Mouse (Mus musculus) neural tube, embryonic 15.5 days (tissue): ENCODE results near the gene Olfm2. TPM values are rescaled to one million over a fixed set of nuclear protein-coding genes. Genes with fewer than 3 reads are reported as not detected.
A peak's percentile ranks its signal among the peaks of the same experiment; 100 is the strongest.

ENCODE experiments used
- ATAC-seq: fragments of 200-750 bp; cut with Nextera tagmentation; 2 replicates; pipeline ENCODE4 v1.8.0; 2017; ENCODE audit warnings: mild to moderate bottlenecking, moderate TSS enrichment, moderate library complexity; ENCODE audit not compliant: low FRiP score
- H3K27ac ChIP-seq: fragments of 300-500 bp; sonication (generic); replicated peaks from 2 replicates; pipeline ENCODE4 v1.5.1; 2015; ENCODE audit warnings: mild to moderate bottlenecking, inconsistent platforms
- H3K27me3 ChIP-seq: fragments of 300-500 bp; sonication (generic); replicated peaks from 2 replicates; pipeline ENCODE4 v1.6.1; 2015; ENCODE audit warnings: inconsistent platforms
- H3K36me3 ChIP-seq: fragments of 300-500 bp; sonication (generic); 2 replicates; pipeline ENCODE4 v1.6.1; 2015; ENCODE audit warnings: inconsistent platforms
- H3K4me1 ChIP-seq: fragments of 300-500 bp; sonication (generic); 2 replicates; pipeline ENCODE4 v1.6.1; 2015; ENCODE audit warnings: inconsistent platforms
- H3K4me2 ChIP-seq: fragments of 300-500 bp; sonication (generic); 2 replicates; pipeline ENCODE4 v1.6.1; 2015; ENCODE audit warnings: inconsistent platforms, mild to moderate bottlenecking, moderate library complexity
- H3K4me3 ChIP-seq: fragments of 300-500 bp; sonication (generic); replicated peaks from 2 replicates; pipeline ENCODE4 v1.5.1; 2015; ENCODE audit warnings: mild to moderate bottlenecking, inconsistent platforms
- H3K9ac ChIP-seq: fragments of 300-500 bp; sonication (generic); replicated peaks from 2 replicates; pipeline ENCODE4 v1.6.1; 2015; ENCODE audit warnings: mild to moderate bottlenecking, inconsistent platforms
- H3K9me3 ChIP-seq: fragments of 300-500 bp; sonication (generic); replicated peaks from 2 replicates; pipeline ENCODE4 v1.6.1; 2016; ENCODE audit warnings: inconsistent platforms
- WGBS: fragments of 180-500 bp; shearing (Covaris S2); methylation state at CpG from one replicate; pipeline ENCODE4 v1.1.7; 2015; ENCODE audit warnings: mixed read lengths; 5-methylcytosine and 5-hydroxymethylcytosine counted together
- polyA plus RNA-seq: library from polyadenylated mRNA; unstranded; fragments of >200 nt; fragmentation: Nextera tagmentation; extraction: Ambion mirVana; gene quantifications from 2 replicates; pipeline ENCODE4 v1.2.1, GENCODE M21; 2015

Gene Olfm2
- polyA plus RNA-seq, 1 experiment from 2014 or later: 224 TPM

DNA sequence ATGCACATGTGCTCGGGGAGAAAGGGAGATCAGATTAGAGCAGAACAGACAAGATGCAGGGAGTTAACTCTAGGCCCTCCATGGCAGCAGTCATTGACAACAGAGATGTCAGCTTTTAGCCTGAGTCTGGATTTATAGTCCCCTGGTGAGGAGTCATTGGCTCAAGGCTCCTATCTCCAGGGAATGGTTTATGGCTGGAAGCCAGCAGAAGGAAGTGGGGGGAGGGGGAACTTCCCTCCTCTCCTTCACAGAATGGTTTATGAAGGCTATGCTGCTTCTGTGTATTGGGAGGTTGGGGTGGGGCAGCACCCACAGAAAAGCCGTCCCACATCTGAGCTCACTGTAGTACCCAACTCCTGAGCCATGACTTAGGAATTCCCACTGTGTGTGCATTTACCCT lies 24.6 kb downstream of the Olfm2 start:
- 0 out of 2 replicates have a peak overlapping the region, but pooled peaks have one; percentile 25 for H3K27ac ChIP-seq
- H3K9ac ChIP-seq: no peak overlapping the region
- 10% methylated on average over 2 of the region's 2 CpGs for WGBS
- no peak overlapping the region for H3K4me3 ChIP-seq
- H3K4me2 ChIP-seq: no peak overlapping the region
- H3K36me3 ChIP-seq: no peaks in the 10 kb centered on the region
- no peaks in the 10 kb centered on the region for H3K9me3 ChIP-seq
- ATAC-seq: peak; percentile 45; the same call in 1 of the 2 replicates
- H3K4me1 ChIP-seq: peaks cover 32% of the 10 kb centered on the region
- no peaks in the 10 kb centered on the region for H3K27me3 ChIP-seq

DNA sequence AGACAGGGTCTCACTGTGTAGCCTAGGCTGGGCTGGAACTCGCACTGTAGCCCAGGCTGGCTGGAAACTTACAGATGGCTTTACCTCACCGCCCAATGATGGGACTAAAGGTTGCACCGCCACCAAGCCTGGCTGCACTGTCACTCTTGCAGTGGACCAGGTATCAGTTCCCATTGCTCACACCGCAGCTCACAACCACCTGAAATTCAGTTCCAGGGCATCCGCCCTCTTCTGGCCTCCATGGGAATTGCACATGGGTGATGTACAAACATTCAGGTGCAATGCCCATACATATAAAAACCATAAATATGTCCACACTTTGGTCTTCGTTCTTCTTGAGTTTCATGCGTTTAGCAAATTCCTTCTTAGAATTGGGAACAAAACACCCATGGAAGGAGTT lies 30.8 kb downstream of the Olfm2 start:
- Histone ChIP-seq H3K4me3 (no peak overlapping the region), H3K27me3 (no peaks in the 10 kb centered on the region), H3K9ac (no peak overlapping the region), H3K27ac (no peak overlapping the region), H3K36me3 (no peaks in the 10 kb centered on the region), H3K9me3 (no peaks in the 10 kb centered on the region), H3K4me1 (peaks cover 17% of the 10 kb centered on the region), H3K4me2 (no peak overlapping the region)
- 79% methylated on average over 7 of the region's 7 CpGs for WGBS
- ATAC-seq: no peak

DNA sequence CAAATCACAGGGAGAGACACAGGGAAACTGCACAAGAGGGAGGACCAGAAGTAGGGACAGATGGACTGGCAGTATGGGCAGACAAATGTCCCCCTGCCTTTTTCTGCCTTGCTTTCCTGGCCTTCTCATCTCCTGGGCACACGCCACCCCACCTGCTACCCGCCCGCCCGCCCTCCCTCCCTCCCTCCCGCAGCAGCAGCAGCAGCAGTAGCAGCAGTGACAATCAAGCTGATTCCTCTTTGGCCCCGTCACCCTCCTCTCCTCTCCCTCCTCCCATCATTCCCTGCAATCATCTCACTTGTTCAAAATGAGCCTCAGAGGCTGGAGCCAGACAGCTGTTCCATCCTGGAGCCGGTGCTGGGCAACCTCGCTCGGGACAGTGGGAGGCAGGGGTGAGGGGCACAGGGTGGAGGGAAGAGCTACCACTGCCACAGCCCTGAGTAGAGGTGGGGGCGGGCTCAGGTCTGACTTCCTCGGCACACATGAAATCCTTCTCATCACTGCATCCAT lies 32.6 kb downstream of the Olfm2 start:
- H3K4me3 ChIP-seq: no peak overlapping the region
- no peaks in the 10 kb centered on the region for H3K36me3 ChIP-seq
- H3K9me3 ChIP-seq: no peaks in the 10 kb centered on the region
- ATAC-seq: peak; percentile 66
- peaks cover 17% of the 10 kb centered on the region for H3K4me1 ChIP-seq
- H3K9ac ChIP-seq: no peak overlapping the region
- H3K27ac ChIP-seq: peak overlapping the region; percentile 75
- H3K4me2 ChIP-seq: no peak overlapping the region
- WGBS: 18% methylated on average over 7 of the region's 11 CpGs
- H3K27me3 ChIP-seq: no peaks in the 10 kb centered on the region

DNA sequence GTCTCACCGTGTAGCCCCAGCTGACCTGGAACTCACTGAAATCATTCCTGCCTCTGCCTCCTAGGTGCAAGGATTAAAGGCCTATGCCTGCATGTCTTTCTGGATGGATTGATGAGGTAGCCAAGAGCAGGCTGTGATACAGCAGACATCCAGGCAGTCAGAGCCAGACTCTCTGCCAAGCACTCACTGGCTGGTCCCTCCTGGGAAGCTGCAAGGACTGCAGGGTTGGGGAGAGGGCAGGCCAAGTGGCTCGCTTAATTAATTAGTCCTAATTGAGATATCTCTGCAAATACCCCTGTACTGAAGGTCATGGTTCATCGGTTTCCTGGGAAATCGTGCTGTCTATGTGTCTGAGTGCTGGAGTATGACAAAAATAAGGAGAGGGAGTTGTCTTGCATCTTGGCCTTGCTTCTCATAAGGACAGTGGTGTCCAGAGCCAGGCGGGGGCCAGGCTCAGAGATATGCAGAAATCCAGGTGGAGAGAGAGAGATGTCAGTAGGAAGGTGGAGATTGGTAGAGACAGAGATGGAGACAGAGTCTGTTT lies 33.1 kb downstream of the Olfm2 start:
- 0 out of 2 replicates have a peak, but pooled peaks cover 3% of the 10 kb centered on the region for H3K36me3 ChIP-seq
- peak; percentile 43; the same call in 1 of the 2 replicates for ATAC-seq
- WGBS: 53% methylated on average over 5 of the region's 5 CpGs
- H3K9me3 ChIP-seq: no peaks in the 10 kb centered on the region
- no peak overlapping the region for H3K4me3 ChIP-seq
- peak overlapping the region; percentile 75 for H3K27ac ChIP-seq
- no peak overlapping the region for H3K4me2 ChIP-seq
- H3K9ac ChIP-seq: no peak overlapping the region
- H3K4me1 ChIP-seq: peaks cover 17% of the 10 kb centered on the region
- H3K27me3 ChIP-seq: no peaks in the 10 kb centered on the region

DNA sequence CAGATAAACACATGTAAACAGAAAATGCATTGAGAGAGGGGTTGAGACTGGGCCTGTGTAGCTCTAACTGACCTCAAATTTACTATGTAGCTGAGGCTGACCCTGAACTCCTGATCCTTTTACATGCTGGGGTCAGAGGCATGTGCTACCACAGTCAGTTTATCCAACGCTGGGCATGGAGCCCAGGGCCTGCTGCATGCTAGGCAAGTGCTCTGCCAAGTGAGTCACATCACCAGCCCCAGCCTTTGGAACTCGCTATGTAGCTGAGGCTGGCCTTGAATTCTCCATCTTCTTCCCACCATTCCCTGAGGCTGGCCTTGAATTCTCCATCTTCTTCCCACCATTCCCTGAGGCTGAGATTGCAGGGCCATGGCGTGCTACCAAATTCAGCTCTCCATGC lies 35.7 kb downstream of the Olfm2 start:
- H3K4me1 ChIP-seq: peaks cover 17% of the 10 kb centered on the region
- H3K9ac ChIP-seq: no peak overlapping the region
- H3K4me3 ChIP-seq: no peak overlapping the region
- no peaks in the 10 kb centered on the region for H3K9me3 ChIP-seq
- no peak for ATAC-seq
- H3K27ac ChIP-seq: no peak overlapping the region
- no peaks in the 10 kb centered on the region for H3K27me3 ChIP-seq
- 0 out of 2 replicates have a peak, but pooled peaks cover 3% of the 10 kb centered on the region for H3K36me3 ChIP-seq
- 84% methylated on average over 3 of the region's 3 CpGs for WGBS
- no peak overlapping the region for H3K4me2 ChIP-seq

DNA sequence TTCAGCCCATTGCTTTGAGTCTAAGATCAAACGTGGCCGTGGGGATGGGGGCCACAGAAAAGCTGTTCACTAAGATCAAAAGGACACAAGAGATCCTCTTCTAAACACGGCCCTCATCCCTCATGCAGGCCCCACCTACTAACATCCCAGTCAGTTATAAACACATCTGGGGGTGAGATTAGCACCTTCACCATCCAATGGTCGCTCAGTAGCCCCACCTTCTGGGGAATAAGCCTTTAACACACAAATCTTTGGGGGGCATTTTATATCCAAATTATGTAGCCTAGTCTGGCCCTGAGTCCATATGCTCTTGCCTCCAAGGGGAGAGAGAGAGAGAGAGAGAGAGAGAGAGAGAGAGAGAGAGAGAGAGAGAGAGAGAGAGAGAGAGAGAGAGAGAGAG lies 40.2 kb downstream of the Olfm2 start:
- ATAC-seq: no peak
- Histone ChIP-seq H3K27me3 (no peaks in the 10 kb centered on the region), H3K4me1 (peaks cover 14% of the 10 kb centered on the region), H3K4me3 (no peak overlapping the region), H3K4me2 (no peak overlapping the region), H3K9ac (no peak overlapping the region), H3K36me3 (0 out of 2 replicates have a peak, but pooled peaks cover 3% of the 10 kb centered on the region), H3K27ac (no peak overlapping the region), H3K9me3 (no peaks in the 10 kb centered on the region)
- 42% methylated on average over 4 of the region's 4 CpGs for WGBS

DNA sequence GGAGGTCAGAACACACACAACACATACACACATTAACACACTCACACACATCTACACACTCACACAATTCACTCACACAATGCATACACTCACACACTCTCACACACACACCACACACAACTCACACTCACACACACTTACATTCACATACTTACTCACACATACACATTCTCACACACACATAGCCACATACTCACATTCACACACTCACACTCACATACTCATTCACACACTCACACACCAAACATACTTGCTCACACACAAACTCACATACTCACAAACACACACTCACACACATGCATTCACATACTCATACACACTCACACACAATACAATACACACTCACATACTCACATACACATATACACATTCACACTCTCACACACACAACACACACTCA lies 40.7 kb downstream of the Olfm2 start:
- ATAC-seq: no peak
- Histone ChIP-seq H3K9ac (no peak overlapping the region), H3K27ac (no peak overlapping the region), H3K4me1 (peaks cover 14% of the 10 kb centered on the region), H3K4me2 (no peak overlapping the region), H3K27me3 (no peaks in the 10 kb centered on the region), H3K9me3 (no peaks in the 10 kb centered on the region), H3K36me3 (0 out of 2 replicates have a peak, but pooled peaks cover 3% of the 10 kb centered on the region), H3K4me3 (no peak overlapping the region)

DNA sequence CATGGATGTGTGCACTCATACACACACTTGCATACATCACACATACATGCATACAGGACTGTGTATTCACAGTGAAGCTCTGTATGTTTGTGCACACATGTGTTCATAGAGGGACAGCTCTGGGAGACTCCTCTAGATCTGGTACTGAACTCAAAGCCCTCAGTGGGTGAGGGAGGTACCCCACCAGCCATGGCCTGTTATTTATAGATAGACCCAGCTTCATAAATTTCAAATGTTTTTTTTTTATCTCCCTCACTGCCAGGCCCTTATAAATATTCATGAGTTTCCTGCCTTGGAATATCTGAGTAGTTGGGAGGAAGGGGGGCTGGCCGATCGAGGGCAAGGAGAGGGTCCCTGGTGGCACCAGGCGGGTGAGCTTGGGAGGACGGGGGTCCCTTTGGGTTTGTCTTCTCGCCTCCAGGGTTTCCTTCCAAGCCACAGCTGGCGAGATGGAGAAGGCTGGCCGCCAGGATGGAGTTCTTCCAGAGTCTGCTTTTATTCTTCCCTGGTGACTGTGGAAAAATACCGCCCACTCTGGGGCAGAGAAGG lies 42.2 kb downstream of the Olfm2 start:
- H3K36me3 ChIP-seq: 0 out of 2 replicates have a peak, but pooled peaks cover 3% of the 10 kb centered on the region
- peak; percentile 49 for ATAC-seq
- H3K27me3 ChIP-seq: no peaks in the 10 kb centered on the region
- H3K9ac ChIP-seq: no peak overlapping the region
- no peak overlapping the region for H3K4me2 ChIP-seq
- peak overlapping the region; percentile 72 for H3K27ac ChIP-seq
- no peak overlapping the region for H3K4me3 ChIP-seq
- H3K4me1 ChIP-seq: peaks cover 14% of the 10 kb centered on the region
- 20% methylated on average over 8 of the region's 8 CpGs for WGBS
- no peaks in the 10 kb centered on the region for H3K9me3 ChIP-seq

DNA sequence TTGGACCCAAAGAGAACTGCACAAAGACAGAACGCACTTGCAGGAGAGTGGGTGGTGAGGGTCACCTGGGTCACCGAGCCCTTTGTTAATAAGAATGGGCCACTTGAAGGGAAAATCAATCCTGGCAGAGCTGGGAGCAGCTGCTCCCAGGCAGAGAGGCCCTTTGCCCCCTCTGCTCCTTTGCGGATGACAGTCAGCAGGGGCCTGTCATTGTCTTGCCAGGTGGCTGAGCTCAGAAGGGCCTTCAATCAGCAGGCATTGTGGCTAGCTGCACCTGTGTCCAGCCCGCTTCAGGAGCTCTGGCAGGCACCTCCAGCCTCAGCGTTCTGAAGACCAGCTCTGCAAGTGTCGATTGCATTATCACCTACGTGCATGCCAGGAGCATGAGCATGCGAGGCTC lies 48.7 kb downstream of the Olfm2 start:
- Histone ChIP-seq H3K9me3 (no peaks in the 10 kb centered on the region), H3K4me2 (no peak overlapping the region), H3K36me3 (no peaks in the 10 kb centered on the region), H3K27me3 (no peaks in the 10 kb centered on the region), H3K27ac (no peak overlapping the region), H3K4me3 (no peak overlapping the region), H3K9ac (no peak overlapping the region), H3K4me1 (peaks cover 29% of the 10 kb centered on the region)
- 13% methylated on average over 8 of the region's 8 CpGs for WGBS
- no peak for ATAC-seq

DNA sequence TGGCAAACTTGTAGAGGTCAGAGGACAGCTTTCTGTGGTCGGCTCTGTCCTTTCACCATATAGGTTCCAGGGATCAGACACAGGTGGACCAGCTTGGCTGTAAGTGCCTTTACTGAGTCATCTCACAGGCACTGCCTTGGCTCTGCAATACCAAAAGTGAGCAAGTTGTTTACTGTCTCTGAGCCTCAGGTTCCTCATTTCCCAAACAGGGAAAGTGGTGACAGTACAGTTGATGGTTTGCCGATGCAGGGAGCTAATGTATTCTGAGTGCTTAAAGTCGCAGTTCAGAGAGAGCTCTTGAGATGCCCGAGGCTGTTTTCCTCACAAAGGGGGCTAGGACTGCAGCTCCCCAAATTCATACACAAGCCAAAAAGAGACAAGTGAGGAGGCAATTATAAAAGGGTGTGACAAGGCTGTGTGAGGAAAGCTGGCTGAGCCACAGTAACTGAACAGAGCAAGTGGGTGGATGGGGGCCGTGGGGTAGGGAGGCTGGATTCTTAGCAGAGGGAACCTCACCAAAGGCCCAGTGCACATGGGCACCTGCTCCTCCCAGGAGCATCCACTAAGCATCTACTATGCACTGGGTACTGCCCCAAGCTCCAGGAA lies 49.9 kb downstream of the Olfm2 start:
- ATAC-seq: no peak

DNA sequence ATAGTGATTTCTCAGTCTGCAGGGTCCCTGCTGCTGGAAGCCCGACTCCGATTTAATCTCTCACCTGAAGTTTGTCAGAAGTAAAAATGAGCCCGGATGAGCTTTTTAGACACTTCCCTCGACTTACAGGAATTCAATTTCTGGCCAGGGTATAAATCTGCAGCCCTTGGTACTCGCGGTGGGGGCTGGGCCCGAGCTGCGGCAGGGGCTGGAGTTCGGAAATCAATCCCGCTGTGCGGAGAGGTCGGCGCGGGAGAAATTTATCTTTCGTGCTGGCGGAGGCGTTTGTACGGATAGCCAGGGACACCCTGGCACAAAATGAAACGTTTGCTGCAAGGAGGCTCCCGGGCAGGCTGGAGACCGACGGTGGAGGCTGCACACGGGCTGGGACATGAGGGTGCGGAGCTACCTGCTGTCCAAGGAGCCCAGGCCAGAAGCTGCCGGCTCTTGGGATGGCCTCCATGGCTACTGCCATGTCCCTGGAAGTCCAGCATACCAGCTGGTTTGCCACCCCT lies 51.4 kb downstream of the Olfm2 start:
- Histone ChIP-seq H3K4me1 (peaks cover 36% of the 10 kb centered on the region), H3K27me3 (no peaks in the 10 kb centered on the region), H3K9ac (peak overlapping the region; percentile 20; the same call in 1 of the 2 replicates), H3K4me3 (peak overlapping the region; percentile 23), H3K36me3 (no peaks in the 10 kb centered on the region), H3K27ac (peak overlapping the region; percentile 75), H3K9me3 (no peaks in the 10 kb centered on the region), H3K4me2 (peak overlapping the region; percentile 51)
- 3% methylated on average over 25 of the region's 25 CpGs for WGBS
- peak; percentile 32; the same call in 1 of the 2 replicates for ATAC-seq

More for the DNA sequence above, 49.9 kb downstream of the Olfm2 start:
- H3K36me3 ChIP-seq: no peaks in the 10 kb centered on the region
- whole genome bisulfite sequencing: 49% methylated on average over 5 of the region's 5 CpGs
- H3K27ac ChIP-seq: 0 out of 2 replicates have a peak overlapping the region, but pooled peaks have one; percentile 33
- H3K4me3 ChIP-seq: no peak overlapping the region
- H3K4me1 ChIP-seq: peaks cover 29% of the 10 kb centered on the region
- no peaks in the 10 kb centered on the region for H3K27me3 ChIP-seq
- H3K9me3 ChIP-seq: no peaks in the 10 kb centered on the region
- no peak overlapping the region for H3K9ac ChIP-seq
- H3K4me2 ChIP-seq: no peak overlapping the region

DNA sequence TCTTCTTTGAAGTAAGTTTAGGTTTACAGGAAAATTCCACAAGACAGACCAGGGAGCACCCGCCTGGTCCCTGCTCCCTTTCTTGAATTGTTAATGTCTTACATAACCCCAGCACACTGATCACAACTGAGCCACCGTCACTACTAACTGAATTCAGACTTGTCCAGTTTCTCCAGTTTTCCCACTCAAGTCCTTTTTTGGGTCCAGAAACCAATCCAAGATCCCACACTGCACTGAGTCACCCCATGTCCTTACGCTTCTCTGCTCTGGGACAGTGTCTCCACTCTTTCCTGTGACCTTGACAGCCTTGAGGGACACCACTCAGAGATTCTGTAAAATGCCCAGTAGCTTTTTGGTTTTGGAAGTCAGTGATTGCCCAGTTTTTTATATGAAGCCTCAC lies 53.3 kb downstream of the Olfm2 start:
- Histone ChIP-seq H3K27ac (no peak overlapping the region), H3K4me3 (no peak overlapping the region), H3K36me3 (no peaks in the 10 kb centered on the region), H3K27me3 (no peaks in the 10 kb centered on the region), H3K4me1 (peaks cover 39% of the 10 kb centered on the region), H3K9ac (no peak overlapping the region), H3K9me3 (no peaks in the 10 kb centered on the region), H3K4me2 (no peak overlapping the region)
- WGBS: 89% methylated on average over 3 of the region's 3 CpGs
- no peak for ATAC-seq
